Mouse (Mus musculus) liver, embryonic 14.5 days (tissue): ENCODE data around the gene Dnajc6.

Source experiments
- CTCF ChIP-seq: IDR thresholded peaks from 2 replicates; pipeline ENCODE4 v1.5.1; 2016; ENCODE audit warnings: antibody characterized with exemption, low read depth, control low read depth
- EP300 ChIP-seq: IDR thresholded peaks from 2 replicates; pipeline ENCODE4 v1.6.1; 2016; ENCODE audit warnings: antibody characterized with exemption, low read depth

- TF ChIP-seq CTCF (no peak), EP300 (no peak)
Measured at GRCm38 (mm10) chr4:101592466-101592865, 96.0 kb downstream of the Dnajc6 start.
